In the genomic region with DNA sequence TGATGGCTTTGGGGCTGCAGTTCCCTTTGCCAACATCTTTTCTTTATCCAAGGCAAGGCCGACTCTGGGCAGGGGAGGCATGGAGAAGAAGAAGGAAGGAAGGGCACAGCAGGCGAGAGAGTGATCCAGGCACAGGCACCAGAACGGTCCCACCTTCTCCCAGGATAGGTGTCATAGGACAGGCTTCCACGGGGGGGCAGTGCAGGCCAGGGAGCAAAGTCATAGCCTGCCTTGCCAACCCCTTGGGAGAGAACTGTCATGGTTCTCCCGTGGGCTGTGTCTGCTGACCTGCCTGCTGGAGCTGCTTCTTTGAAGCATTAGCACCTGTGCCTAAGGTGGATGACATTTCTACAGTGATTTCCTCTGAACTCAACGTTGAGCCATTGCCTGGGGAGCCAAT, we compare ENCODE assay signal across 9 mouse cellular contexts. TPM values are rescaled to one million over a fixed set of nuclear protein-coding genes. Genes with fewer than 3 reads are reported as not detected.
DNase-seq lines count a peak whose midpoint lies in the region; ATAC-seq and TF ChIP-seq lines count a peak whose summit lies in the region.
"Had no signal": no experiment of that assay in that cellular context is flagged by ENCODE, and none has a peak within 500 bp of the region (broad histone marks: within the 10 kb centered on the region; RNA-seq: fewer than 3 reads in every experiment).

No protein-coding gene starts in this region.

- ATAC-seq in intestine, embryonic 15.5 days = peak; percentile 73; the same call in 1 of the 2 replicates
- ATAC-seq in neural tube, embryonic 14.5 days (ENCODE audit: low read depth) = peak; percentile 66; the same call in 1 of the 2 replicates

- H3K27me3 ChIP-seq in intestine, embryonic 15.5 days (replicated peaks) = no peaks in the 10 kb centered on the region
- no peaks in the 10 kb centered on the region for H3K27me3 ChIP-seq in neural tube, embryonic 14.5 days (ENCODE audit: control insufficient read depth, insufficient read depth, low read length)
- H3K27me3 ChIP-seq: embryonic facial prominence, embryonic 12.5 days had no signal

- no peaks in the 10 kb centered on the region for H3K9me3 ChIP-seq in intestine, embryonic 15.5 days
- H3K9me3 ChIP-seq in neural tube, embryonic 14.5 days (ENCODE audit: control insufficient read depth, low read length) = no peaks in the 10 kb centered on the region
- H3K9me3 ChIP-seq: embryonic facial prominence, embryonic 12.5 days had no signal

- no peak for TF ChIP-seq POLR2A in cortical plate, adult 2 months (IDR thresholded peaks at IDR 0.05; ENCODE audit: extremely low read depth, insufficient read depth, low read length)

- no peak overlapping the region for H3K4me3 ChIP-seq in cortical plate, adult 2 months (ENCODE audit: insufficient read depth, low read length)
- no peak overlapping the region for H3K4me3 ChIP-seq in intestine, embryonic 15.5 days (replicated peaks)
- H3K4me3 ChIP-seq in neural tube, embryonic 14.5 days (ENCODE audit: low read depth, low read length) = no peak overlapping the region
- H3K4me3 ChIP-seq: embryonic facial prominence, embryonic 12.5 days had no signal

- no peak overlapping the region for H3K27ac ChIP-seq in cortical plate, adult 2 months (ENCODE audit: insufficient read depth, low read length)
- no peak overlapping the region for H3K27ac ChIP-seq in intestine, embryonic 15.5 days
- H3K27ac ChIP-seq in neural tube, embryonic 14.5 days (ENCODE audit: low read depth, low read length) = no peak overlapping the region
- H3K27ac ChIP-seq: embryonic facial prominence, embryonic 12.5 days had no signal

- WGBS in intestine, embryonic 15.5 days = 36% methylated on average over 6 of the region's 6 CpGs
- WGBS in neural tube, embryonic 14.5 days = 44% methylated on average over 6 of the region's 6 CpGs

- H3K9ac ChIP-seq in intestine, embryonic 15.5 days = no peak overlapping the region
- no peak overlapping the region for H3K9ac ChIP-seq in neural tube, embryonic 14.5 days (replicated peaks; ENCODE audit: low read depth, low read length)
- H3K9ac ChIP-seq: embryonic facial prominence, embryonic 12.5 days had no signal

- H3K4me1 ChIP-seq in cortical plate, adult 2 months (ENCODE audit: control insufficient read depth, insufficient read depth, low read length) = peaks cover 3% of the 10 kb centered on the region
- H3K4me1 ChIP-seq in intestine, embryonic 15.5 days (replicated peaks) = no peaks in the 10 kb centered on the region
- H3K4me1 ChIP-seq in neural tube, embryonic 14.5 days (ENCODE audit: control insufficient read depth, insufficient read depth, low read length) = no peaks in the 10 kb centered on the region
- H3K4me1 ChIP-seq: embryonic facial prominence, embryonic 12.5 days had no signal

- H3K36me3 ChIP-seq in intestine, embryonic 15.5 days = peaks cover 8% of the 10 kb centered on the region; the same call in 1 of the 2 replicates
- peaks cover 5% of the 10 kb centered on the region for H3K36me3 ChIP-seq in neural tube, embryonic 14.5 days (ENCODE audit: control insufficient read depth, insufficient read depth, low read length)

- peak; percentile 82 for DNase-seq in 3T3-L1 (ENCODE audit: low read depth, low spot score)
- peak; percentile 77 to 80 for DNase-seq in adrenal gland, adult 18-20 months (ENCODE audit: low spot score in 2 of 2)
- peak; percentile 68 for DNase-seq in gastrocnemius, postnatal 25 days
- peak; percentile 73 to 78 for DNase-seq in left cerebral cortex, postnatal 25 days (ENCODE audit: low spot score in 2 of 2)
- DNase-seq in thymus, postnatal 14 days = peak; percentile 50

- no peak overlapping the region for H3K4me2 ChIP-seq in intestine, embryonic 15.5 days (replicated peaks)
- no peak overlapping the region for H3K4me2 ChIP-seq in neural tube, embryonic 14.5 days (ENCODE audit: low read depth, low read length)
- H3K4me2 ChIP-seq: embryonic facial prominence, embryonic 12.5 days had no signal

- TF ChIP-seq CTCF in cortical plate, adult 2 months (IDR thresholded peaks at IDR 0.05; ENCODE audit: extremely low read depth, insufficient read depth, low read length) = peak; percentile 89

- intact Hi-C loops in left cerebral cortex, postnatal 25 days (cut with DNase I) = loop anchor here (1.0 to 10.0 kb wide), 2 partner anchors 81 to 199 kb away; partner anchors contain the start of genes Cog4 and Sf3b3

RNA-seq across cellular contexts. Expression of gene Vac14, which starts 27.7 kb away (rescaled TPM):
- total RNA-seq in adrenal gland, adult 18-20 months (2021) = 10 to 100 TPM; 29.8 to 32.8 TPM
- polyA plus RNA-seq in cortical plate, adult 2 months (2012; rRNA removed) = 23.2 and 24.3 TPM in 2 replicates
- total RNA-seq in gastrocnemius, postnatal 25 days (2021) = 10 to 100 TPM; 15.4 to 16.2 TPM
- 22.4 and 23.1 TPM in 2 replicates for polyA plus RNA-seq in intestine, embryonic 15.5 days (2015; fragmentation: Nextera tagmentation; extraction: Ambion mirVana)
- total RNA-seq in left cerebral cortex, postnatal 25 days (2021) = 10 to 100 TPM; 21.0 to 23.4 TPM
- 31.1 and 31.6 TPM in 2 replicates for polyA plus RNA-seq in neural tube, embryonic 14.5 days (2014; fragmentation: Nextera tagmentation; extraction: Ambion mirVana)
